Mouse (Mus musculus) granulocyte monocyte progenitor cell, adult 5-6 weeks (primary cell): Measurements from ENCODE around the gene Vmn1r24. TPM values are rescaled to one million over a fixed set of nuclear protein-coding genes. Genes with fewer than 3 reads are reported as not detected.
"Not testable (repeated sequence)": the region's sequence is repeated elsewhere in the genome, so short reads cannot be mapped to it uniquely, and the experiment has no call there.

Source experiments
- ATAC-seq: replicated peaks from 2 replicates; pipeline ENCODE4 v1.8.0; 2016; ENCODE audit warnings: mild to moderate bottlenecking, moderate TSS enrichment, inconsistent platforms; ENCODE audit not compliant: poor library complexity, severe bottlenecking
- total RNA-seq, 2 experiments: library from RNA; stranded (forward) in 1 of 2; stranded (reverse) in 1 of 2; fragments of 200-712, 200-1000 nt in 1 of 2; fragments of >200 nt in 1 of 2; fragmentation: Nextera tagmentation in 1 of 2; gene quantifications; 2 replicates each; pipeline ENCODE4 v1.2.3; 2014 to 2017

Vmn1r24 gene
- total RNA-seq (2014; fragmentation: Nextera tagmentation) (not detected in 2 replicates), total RNA-seq (2017) (not detected in 2 replicates)

- not testable (repeated sequence) for ATAC-seq
Measured at GRCm38 (mm10) chr6:57961403-57961802, at the start of gene Vmn1r24. TSS of gene Vmn1r24 (minus strand) at chr6:57961503.

- ATAC-seq = no peak
Measured at GRCm38 (mm10) chr6:57980710-57981109, 19.4 kb upstream of the Vmn1r24 start, which contains the start of gene Vmn1r25. TSS of gene Vmn1r25 (minus strand) at chr6:57980810.

DNA sequence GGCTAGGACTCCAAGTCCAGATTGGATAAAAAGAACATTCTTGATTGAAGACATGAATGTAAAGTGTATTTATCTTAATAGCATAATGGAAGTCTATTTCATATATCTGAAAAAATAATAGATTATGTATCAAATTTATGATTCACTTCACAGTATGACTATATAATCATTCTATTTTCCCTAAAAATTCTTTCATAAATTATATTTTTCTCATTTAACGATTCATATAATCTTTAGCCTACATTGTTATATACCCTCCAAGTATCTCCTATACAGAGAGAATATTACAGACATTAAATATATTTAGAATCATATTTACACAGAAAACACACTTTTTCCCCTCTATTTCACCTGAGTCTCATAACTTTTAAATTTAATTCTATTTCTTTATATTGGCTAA, 34.6 kb downstream of the Vmn1r24 start, which contains the start of gene Vmn1r23:
TSS of gene Vmn1r23 (minus strand) at position 101 of the 400 bp plus-strand sequence.
- ATAC-seq = no peak

- ATAC-seq = no peak
Measured at GRCm38 (mm10) chr6:57907928-57908327, 53.4 kb downstream of the Vmn1r24 start, which contains the start of gene Vmn1r22. TSS of gene Vmn1r22 (minus strand) at chr6:57908028.

Other genes with a start within 250 kb of the Vmn1r24 start
- gene Vopp1, start 136.3 kb downstream of the Vmn1r24 start, total RNA-seq (2014; fragmentation: Nextera tagmentation) = 10.1 and 14.9 TPM in 2 replicates
- gene Vopp1, start 136.3 kb downstream of the Vmn1r24 start, total RNA-seq (2017) = 12.0 TPM in 2 replicates
- gene Vmn1r21, start 111.2 kb downstream of the Vmn1r24 start, total RNA-seq (2014; fragmentation: Nextera tagmentation) = not detected in 2 replicates
- not detected in 2 replicates for gene Vmn1r21, start 111.2 kb downstream of the Vmn1r24 start, total RNA-seq (2017)
- gene Vmn1r22, start 53.5 kb downstream of the Vmn1r24 start, total RNA-seq (2014; fragmentation: Nextera tagmentation) = not detected in 2 replicates
- gene Vmn1r22, start 53.5 kb downstream of the Vmn1r24 start, total RNA-seq (2017) = not detected in 2 replicates
- gene Vmn1r23, start 34.7 kb downstream of the Vmn1r24 start, total RNA-seq (2014; fragmentation: Nextera tagmentation) = not detected in 2 replicates
- not detected in 2 replicates for gene Vmn1r23, start 34.7 kb downstream of the Vmn1r24 start, total RNA-seq (2017)
- gene Vmn1r25, start 19.3 kb upstream of the Vmn1r24 start, total RNA-seq (2014; fragmentation: Nextera tagmentation) = not detected in 2 replicates
- not detected in 2 replicates for gene Vmn1r25, start 19.3 kb upstream of the Vmn1r24 start, total RNA-seq (2017)
- gene Vmn1r26, start 53.7 kb upstream of the Vmn1r24 start, total RNA-seq (2014; fragmentation: Nextera tagmentation) = not detected in 2 replicates
- gene Vmn1r26, start 53.7 kb upstream of the Vmn1r24 start, total RNA-seq (2017) = not detected in 2 replicates